Mouse (Mus musculus) testis, adult 2 months (tissue): ENCODE measurements around the gene Gm20671.

ENCODE experiments used
- CTCF ChIP-seq: fragments of 200-500 bp; IDR thresholded peaks from 2 replicates; pipeline ENCODE4 v1.5.1; 2012; ENCODE audit warnings: low read depth, mild to moderate bottlenecking, inconsistent platforms, low read length, moderate library complexity; ENCODE audit not compliant: control insufficient read depth, insufficient read depth, insufficient replicate concordance
- POLR2A ChIP-seq: fragments of 200-500 bp; IDR thresholded peaks from 2 replicates; pipeline ENCODE4 v1.6.1; 2012; ENCODE audit warnings: low read depth, mild to moderate bottlenecking, inconsistent platforms, low read length, moderate library complexity; ENCODE audit not compliant: control insufficient read depth

DNA sequence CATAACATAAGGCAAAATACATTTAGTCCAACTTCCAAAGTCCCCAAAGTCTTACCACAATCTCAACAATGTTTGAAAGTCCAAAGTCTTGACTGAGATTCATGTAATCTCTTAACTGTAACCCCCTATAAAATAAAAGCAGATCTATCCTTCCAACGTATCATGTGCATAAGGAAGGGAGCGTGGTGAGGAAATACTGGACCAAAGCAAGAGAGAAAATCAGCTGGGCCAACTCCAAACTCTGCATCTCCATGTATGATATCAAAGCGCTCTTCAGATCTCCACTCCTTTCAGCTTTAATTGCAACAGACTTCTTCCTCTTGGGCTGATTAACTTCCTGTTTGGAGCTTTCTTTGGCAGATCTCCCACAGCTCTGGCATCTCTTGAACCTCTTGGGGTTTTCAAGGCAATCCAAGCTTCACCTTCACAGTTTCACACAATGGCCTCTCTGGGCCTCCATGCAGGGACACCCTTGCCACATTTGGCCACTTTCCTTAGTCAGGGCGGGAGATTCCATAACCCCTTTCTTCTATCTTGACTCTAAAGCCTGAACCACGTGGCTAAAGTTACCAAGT is 65.3 kb downstream of the Gm20671 start:
- TF ChIP-seq POLR2A (no peak), CTCF (no peak)
